Mouse (Mus musculus) thymus, postnatal 25 days (tissue): Measurements from ENCODE around the gene Stfa2l1.
"Not testable (repeated sequence)": the region's sequence is repeated elsewhere in the genome, so short reads cannot be mapped to it uniquely, and the experiment has no call there.

Experiments used
- DNase-seq: peaks from one replicate; pipeline ENCODE4 v3.0.0; 2022

Gene Stfa2l1

GRCm38 (mm10) chr16:36156402-36156975 is at the start of gene Stfa2l1:
Stfa2l1 (plus strand) TSS chr16:36156811.
- DNase-seq: no peak

- DNase-seq: not testable (repeated sequence)
These were observed 45.1 kb upstream of the Stfa2l1 start for GRCm38 (mm10) chr16:36111486-36111885.

DNA sequence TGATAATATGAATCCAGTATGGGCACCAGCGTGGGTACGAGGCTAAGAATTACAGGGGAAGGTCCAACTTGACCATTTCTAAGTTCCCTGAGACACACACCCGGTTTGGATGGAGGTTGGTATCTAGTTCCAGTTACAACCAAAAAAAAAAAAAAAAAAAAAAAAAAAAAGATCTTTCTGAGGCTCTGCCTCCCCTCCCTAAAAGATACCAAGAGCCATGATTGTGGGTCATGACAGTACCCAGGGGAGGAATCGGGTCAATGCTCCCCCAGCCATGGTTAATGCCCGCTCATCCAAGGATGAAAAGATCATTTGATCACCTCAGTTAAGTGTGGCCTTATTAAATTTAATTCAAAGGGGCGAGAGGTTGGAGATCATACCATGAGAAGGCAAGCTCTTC is 40.9 kb upstream of the Stfa2l1 start:
- not testable (repeated sequence) for DNase-seq

DNA sequence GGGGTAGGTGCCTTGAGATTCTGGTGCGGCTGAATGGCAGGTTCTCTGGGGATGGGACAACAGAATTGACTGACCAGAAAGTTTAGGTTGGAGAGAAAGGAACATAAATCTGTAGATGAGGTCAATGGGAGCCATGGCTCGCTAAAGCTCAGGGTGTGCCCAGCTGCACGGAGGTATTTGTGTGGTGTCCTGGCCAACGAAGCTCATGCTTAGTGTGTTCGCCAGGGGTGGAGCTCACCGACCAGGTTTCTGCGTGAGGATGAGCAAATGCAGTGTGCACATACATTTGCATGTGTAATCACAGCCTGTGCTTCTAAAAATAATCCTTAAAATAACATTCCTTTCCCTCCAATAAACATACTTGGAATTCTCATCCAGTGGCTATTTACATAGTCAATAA is 28.5 kb upstream of the Stfa2l1 start:
- DNase-seq: no peak

- no peak for DNase-seq
These were observed 25.5 kb upstream of the Stfa2l1 start, which contains the start of gene Csta1 for GRCm38 (mm10) chr16:36131141-36131540. Csta1 (minus strand) TSS chr16:36131241.

DNA sequence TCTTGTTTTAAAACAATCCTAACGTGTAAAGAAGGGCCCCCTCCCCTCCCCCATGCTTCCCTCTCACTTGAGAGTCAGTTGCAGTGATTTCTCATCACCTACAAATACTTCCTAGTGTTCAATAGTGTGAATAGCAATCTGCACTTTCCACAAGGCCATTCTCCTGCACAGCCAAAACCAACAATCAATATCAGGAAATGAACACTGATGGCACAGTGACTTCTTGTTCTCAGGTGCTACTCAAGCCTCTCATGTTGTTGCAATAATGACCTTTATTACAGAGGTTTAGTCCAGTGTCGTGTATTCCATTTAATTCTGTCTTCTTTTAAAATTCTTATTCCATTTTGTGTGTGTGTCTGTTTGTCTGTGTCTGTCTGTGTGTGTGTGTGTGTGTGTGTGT is 18.4 kb upstream of the Stfa2l1 start:
- DNase-seq: no peak

- DNase-seq: not testable (repeated sequence)
These were observed 11.2 kb downstream of the Stfa2l1 start for GRCm38 (mm10) chr16:36167841-36168240.

GRCm38 (mm10) chr16:36176108-36176507 is 19.5 kb downstream of the Stfa2l1 start:
- DNase-seq: no peak

DNA sequence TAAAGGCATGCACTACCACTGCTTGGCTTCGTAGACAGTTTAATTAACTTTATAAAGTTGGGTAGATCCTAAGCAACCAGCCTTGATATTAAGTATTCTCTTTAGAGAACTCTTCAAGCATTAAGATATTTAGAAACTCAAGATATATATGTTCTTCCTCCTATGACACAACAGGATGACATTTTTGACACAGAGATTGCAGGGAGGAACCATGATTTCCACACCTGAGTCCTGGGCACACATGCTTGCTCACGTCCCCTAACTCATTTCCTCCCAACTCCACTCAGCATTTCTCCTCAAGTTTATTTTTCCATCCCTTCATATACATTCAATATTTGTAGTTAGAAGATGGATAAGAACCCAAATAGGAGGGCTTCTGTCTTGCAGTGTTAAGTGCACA is 23.3 kb downstream of the Stfa2l1 start:
- DNase-seq: no peak

GRCm38 (mm10) chr16:36183912-36184311 is 27.3 kb downstream of the Stfa2l1 start, which contains the start of gene Gm5483:
Gm5483 (plus strand) TSS chr16:36184212.
- not testable (repeated sequence) for DNase-seq

DNA sequence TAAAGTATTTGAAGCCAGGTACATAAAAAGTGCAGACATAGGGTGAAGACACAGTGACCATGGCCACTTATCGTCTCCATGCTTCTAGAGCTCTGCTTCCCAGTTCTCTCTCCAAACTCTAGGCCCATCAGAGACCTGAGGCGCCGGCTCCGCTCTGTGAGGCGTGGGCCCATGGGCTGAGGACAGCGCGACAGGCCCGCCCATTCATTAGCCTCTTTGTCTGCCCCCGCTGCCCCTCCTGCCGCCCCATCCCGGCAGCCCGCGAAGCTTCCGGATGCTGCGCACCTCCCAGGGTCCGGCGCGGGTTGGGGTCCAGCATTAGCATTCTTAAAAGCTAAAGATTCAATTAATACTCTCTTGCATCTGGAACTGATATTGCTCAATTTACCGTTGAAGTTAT is 42.6 kb downstream of the Stfa2l1 start:
- DNase-seq: no peak

- no peak for DNase-seq
These were observed 47.2 kb downstream of the Stfa2l1 start for GRCm38 (mm10) chr16:36203846-36204245.

GRCm38 (mm10) chr16:36205684-36206083 is 49.1 kb downstream of the Stfa2l1 start:
- DNase-seq: not testable (repeated sequence)

GRCm38 (mm10) chr16:36209967-36210453 is 53.4 kb downstream of the Stfa2l1 start, which contains the start of gene Gm5416:
Gm5416 (plus strand) TSS chr16:36210403.
- DNase-seq: no peak
